Mouse (Mus musculus): ENCODE results near the gene Defa22. TPM values are rescaled to one million over a fixed set of nuclear protein-coding genes. Genes with fewer than 3 reads are reported as not detected.
"Not testable (repeated sequence)": the region's sequence is repeated elsewhere in the genome, so short reads cannot be mapped to it uniquely, and the experiment has no call there.

The Defa22 gene
- total RNA-seq (2012; rRNA removed) (not detected in 2 replicates), total RNA-seq (2014; rRNA removed) (not detected in 2 replicates), polyA plus RNA-seq (2012; ENCODE audit: insufficient read length, low read depth) (not detected in 2 replicates)

DNA sequence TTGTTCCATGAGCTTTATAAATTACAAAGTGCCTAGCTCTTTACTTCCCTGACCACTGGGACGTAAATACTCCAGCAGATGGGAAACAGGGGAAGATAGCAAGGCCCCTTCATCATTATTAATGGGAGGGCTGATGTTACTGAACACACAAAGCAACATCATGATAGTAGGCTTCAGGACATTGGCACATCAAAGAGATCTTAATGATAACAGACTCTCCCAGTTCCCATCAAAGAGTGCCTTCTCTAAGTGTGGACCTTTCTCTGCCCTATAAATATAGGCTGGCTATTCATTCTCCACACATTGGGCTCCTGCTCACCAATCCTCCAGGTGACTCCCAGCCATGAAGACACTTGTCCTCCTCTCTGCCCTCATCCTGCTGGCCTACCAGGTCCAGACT lies at the start of gene Defa22:
Gene Defa22, plus strand, starts transcription at position 301 of the 400 bp plus-strand sequence.
- dilution Hi-C loops (cut with MboI; ENCODE audit: extremely low pct_ligation_motif_present, extremely low pct_unique_long_range_greater_than_20kb, low sequenced_read_pairs); H3K27ac ChIP-seq (ENCODE audit: insufficient read depth, low read depth); in situ Hi-C loops (cut with MboI; ENCODE audit: low pct_ligation_motif_present, low pct_unique_long_range_greater_than_20kb, low sequenced_read_pairs); H3K79me2 ChIP-seq (replicated peaks; ENCODE audit: control insufficient read depth, extremely low read depth, insufficient read depth, poor library complexity, severe bottlenecking); H3K9me3 ChIP-seq (replicated peaks; ENCODE audit: low read length); H3K36me3 ChIP-seq (replicated peaks in 1 of 2; ENCODE audit: control insufficient read depth in 1 of 2, insufficient read depth in 1 of 2, low read length in 1 of 2); H3K9ac ChIP-seq (ENCODE audit: insufficient read depth, low read depth); H3K4me1 ChIP-seq (ENCODE audit: control insufficient read depth in 1 of 2, insufficient read depth in 2 of 2); H3K4me2 ChIP-seq (ENCODE audit: insufficient read depth, low read depth, poor library complexity, severe bottlenecking); H3K4me3 ChIP-seq (replicated peaks in 1 of 3; ENCODE audit: low read depth in 2 of 3, low read length in 2 of 3, poor library complexity in 1 of 3); H3K27me3 ChIP-seq (replicated peaks); DNase-seq (ENCODE audit: extremely low read depth): not testable (repeated sequence)

DNA sequence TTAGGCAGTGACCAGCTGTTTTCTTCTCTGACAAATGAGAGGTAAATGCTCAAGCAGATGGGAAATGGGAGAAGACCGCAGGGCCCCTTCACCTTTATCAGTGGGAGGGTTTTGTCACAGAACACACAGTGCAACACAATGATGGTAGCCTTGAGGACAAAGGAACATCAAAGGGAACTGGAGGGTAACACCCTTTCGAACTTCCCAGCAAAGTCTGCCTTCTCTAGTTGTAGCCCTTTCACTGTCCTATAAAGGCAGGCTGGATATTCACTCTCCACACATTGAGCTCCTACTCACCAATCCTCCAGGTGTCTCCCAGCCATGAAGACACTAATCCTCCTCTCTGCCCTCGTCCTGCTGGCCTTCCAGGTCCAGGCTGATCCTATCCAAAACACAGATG lies 27.7 kb upstream of the Defa22 start, which contains the start of gene Defa30:
Gene Defa30, plus strand, starts transcription at position 301 of the 400 bp plus-strand sequence.
- H3K27me3 ChIP-seq (replicated peaks); H3K27ac ChIP-seq (ENCODE audit: insufficient read depth, low read depth); H3K9me3 ChIP-seq (replicated peaks; ENCODE audit: low read length); DNase-seq (ENCODE audit: extremely low read depth); H3K4me2 ChIP-seq (ENCODE audit: insufficient read depth, low read depth, poor library complexity, severe bottlenecking); H3K4me3 ChIP-seq (replicated peaks in 1 of 3; ENCODE audit: low read depth in 2 of 3, low read length in 2 of 3, poor library complexity in 1 of 3); H3K79me2 ChIP-seq (replicated peaks; ENCODE audit: control insufficient read depth, extremely low read depth, insufficient read depth, poor library complexity, severe bottlenecking); H3K36me3 ChIP-seq (replicated peaks in 1 of 2; ENCODE audit: control insufficient read depth in 1 of 2, insufficient read depth in 1 of 2, low read length in 1 of 2); dilution Hi-C loops (cut with MboI; ENCODE audit: extremely low pct_ligation_motif_present, extremely low pct_unique_long_range_greater_than_20kb, low sequenced_read_pairs); H3K4me1 ChIP-seq (ENCODE audit: control insufficient read depth in 1 of 2, insufficient read depth in 2 of 2); H3K9ac ChIP-seq (ENCODE audit: insufficient read depth, low read depth); in situ Hi-C loops (cut with MboI; ENCODE audit: low pct_ligation_motif_present, low pct_unique_long_range_greater_than_20kb, low sequenced_read_pairs): not testable (repeated sequence)

- H3K27me3 ChIP-seq (replicated peaks); H3K79me2 ChIP-seq (replicated peaks; ENCODE audit: control insufficient read depth, extremely low read depth, insufficient read depth, poor library complexity, severe bottlenecking); H3K4me3 ChIP-seq (replicated peaks in 1 of 3; ENCODE audit: low read depth in 2 of 3, low read length in 2 of 3, poor library complexity in 1 of 3); dilution Hi-C loops (cut with MboI; ENCODE audit: extremely low pct_ligation_motif_present, extremely low pct_unique_long_range_greater_than_20kb, low sequenced_read_pairs); DNase-seq (ENCODE audit: extremely low read depth); H3K4me2 ChIP-seq (ENCODE audit: insufficient read depth, low read depth, poor library complexity, severe bottlenecking); H3K4me1 ChIP-seq (ENCODE audit: control insufficient read depth in 1 of 2, insufficient read depth in 2 of 2); H3K9me3 ChIP-seq (replicated peaks; ENCODE audit: low read length); H3K9ac ChIP-seq (ENCODE audit: insufficient read depth, low read depth); H3K36me3 ChIP-seq (replicated peaks in 1 of 2; ENCODE audit: control insufficient read depth in 1 of 2, insufficient read depth in 1 of 2, low read length in 1 of 2); in situ Hi-C loops (cut with MboI; ENCODE audit: low pct_ligation_motif_present, low pct_unique_long_range_greater_than_20kb, low sequenced_read_pairs); H3K27ac ChIP-seq (ENCODE audit: insufficient read depth, low read depth): not testable (repeated sequence)
These were observed 29.2 kb downstream of the Defa22 start, which contains the start of gene Defa31 for GRCm38 (mm10) chr8:21191314-21191713. TSS of gene Defa31 (plus strand) at chr8:21191614.

DNA sequence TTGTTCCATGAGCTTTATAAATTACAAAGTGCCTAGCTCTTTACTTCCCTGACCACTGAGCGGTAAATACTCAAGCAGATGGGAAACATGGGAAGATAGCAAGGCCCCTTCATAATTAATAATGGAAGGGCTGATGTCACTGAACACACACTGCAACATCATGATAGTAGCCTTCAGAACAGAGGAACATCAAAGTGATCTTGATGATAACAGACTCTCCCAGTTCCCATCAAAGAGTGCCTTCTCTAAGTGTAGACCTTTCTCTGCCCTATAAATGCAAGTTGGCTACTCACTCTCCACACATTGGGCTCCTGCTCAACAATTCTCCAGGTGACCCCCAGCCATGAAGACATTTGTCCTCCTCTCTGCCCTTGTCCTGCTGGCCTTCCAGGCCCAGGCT lies 39.2 kb downstream of the Defa22 start, which contains the start of gene Gm15293:
Gene Gm15293, plus strand, starts transcription at position 301 of the 400 bp plus-strand sequence.
- not testable (repeated sequence) for H3K36me3 ChIP-seq (replicated peaks in 1 of 2; ENCODE audit: control insufficient read depth in 1 of 2, insufficient read depth in 1 of 2, low read length in 1 of 2)

More for the DNA sequence above, 39.2 kb downstream of the Defa22 start, which contains the start of gene Gm15293:
- H3K79me2 ChIP-seq (replicated peaks; ENCODE audit: control insufficient read depth, extremely low read depth, insufficient read depth, poor library complexity, severe bottlenecking); H3K27me3 ChIP-seq (replicated peaks); H3K4me2 ChIP-seq (ENCODE audit: insufficient read depth, low read depth, poor library complexity, severe bottlenecking); in situ Hi-C loops (cut with MboI; ENCODE audit: low pct_ligation_motif_present, low pct_unique_long_range_greater_than_20kb, low sequenced_read_pairs); H3K4me3 ChIP-seq (replicated peaks in 1 of 3; ENCODE audit: low read depth in 2 of 3, low read length in 2 of 3, poor library complexity in 1 of 3); DNase-seq (ENCODE audit: extremely low read depth); dilution Hi-C loops (cut with MboI; ENCODE audit: extremely low pct_ligation_motif_present, extremely low pct_unique_long_range_greater_than_20kb, low sequenced_read_pairs); H3K9ac ChIP-seq (ENCODE audit: insufficient read depth, low read depth); H3K4me1 ChIP-seq (ENCODE audit: control insufficient read depth in 1 of 2, insufficient read depth in 2 of 2); H3K27ac ChIP-seq (ENCODE audit: insufficient read depth, low read depth); H3K9me3 ChIP-seq (replicated peaks; ENCODE audit: low read length): not testable (repeated sequence)

Other genes with a start within 250 kb of the Defa22 start
- not detected in 2 replicates for gene Gm6040, start 240.2 kb upstream of the Defa22 start, total RNA-seq (2012; rRNA removed)
- not detected in 2 replicates for gene Gm6040, start 240.2 kb upstream of the Defa22 start, total RNA-seq (2014; rRNA removed)
- gene Gm6040, start 240.2 kb upstream of the Defa22 start, polyA plus RNA-seq (2012; ENCODE audit: insufficient read length, low read depth), result not detected in 2 replicates
- gene AY761185, start 217.6 kb upstream of the Defa22 start, total RNA-seq (2012; rRNA removed), result not detected in 2 replicates
- gene AY761185, start 217.6 kb upstream of the Defa22 start, total RNA-seq (2014; rRNA removed), result not detected in 2 replicates
- gene AY761185, start 217.6 kb upstream of the Defa22 start, polyA plus RNA-seq (2012; ENCODE audit: insufficient read length, low read depth), result not detected in 2 replicates
- not detected in 2 replicates for gene Defa21, start 136.7 kb upstream of the Defa22 start, total RNA-seq (2012; rRNA removed)
- gene Defa21, start 136.7 kb upstream of the Defa22 start, total RNA-seq (2014; rRNA removed), result not detected in 2 replicates
- gene Defa21, start 136.7 kb upstream of the Defa22 start, polyA plus RNA-seq (2012; ENCODE audit: insufficient read length, low read depth), result not detected in 2 replicates
- not detected in 2 replicates for gene Defa23, start 107.2 kb upstream of the Defa22 start, total RNA-seq (2012; rRNA removed)
- not detected in 2 replicates for gene Defa23, start 107.2 kb upstream of the Defa22 start, total RNA-seq (2014; rRNA removed)
- gene Defa23, start 107.2 kb upstream of the Defa22 start, polyA plus RNA-seq (2012; ENCODE audit: insufficient read length, low read depth), result not detected in 2 replicates
- not detected in 2 replicates for gene Defa35, start 97.2 kb upstream of the Defa22 start, total RNA-seq (2012; rRNA removed)
- not detected in 2 replicates for gene Defa35, start 97.2 kb upstream of the Defa22 start, total RNA-seq (2014; rRNA removed)
- gene Defa35, start 97.2 kb upstream of the Defa22 start, polyA plus RNA-seq (2012; ENCODE audit: insufficient read length, low read depth), result not detected in 2 replicates
- not detected in 2 replicates for gene Defa25, start 77.8 kb upstream of the Defa22 start, total RNA-seq (2012; rRNA removed)
- gene Defa25, start 77.8 kb upstream of the Defa22 start, total RNA-seq (2014; rRNA removed), result not detected in 2 replicates
- gene Defa25, start 77.8 kb upstream of the Defa22 start, polyA plus RNA-seq (2012; ENCODE audit: insufficient read length, low read depth), result not detected in 2 replicates
- not detected in 2 replicates for gene Gm14851, start 66.2 kb upstream of the Defa22 start, total RNA-seq (2012; rRNA removed)
- not detected in 2 replicates for gene Gm14851, start 66.2 kb upstream of the Defa22 start, total RNA-seq (2014; rRNA removed)
- not detected in 2 replicates for gene Gm14851, start 66.2 kb upstream of the Defa22 start, polyA plus RNA-seq (2012; ENCODE audit: insufficient read length, low read depth)
- gene Defa30, start 27.6 kb upstream of the Defa22 start, total RNA-seq (2012; rRNA removed), result not detected in 2 replicates
- not detected in 2 replicates for gene Defa30, start 27.6 kb upstream of the Defa22 start, total RNA-seq (2014; rRNA removed)
- gene Defa30, start 27.6 kb upstream of the Defa22 start, polyA plus RNA-seq (2012; ENCODE audit: insufficient read length, low read depth), result not detected in 2 replicates
- not detected in 2 replicates for gene Defa31, start 29.3 kb downstream of the Defa22 start, total RNA-seq (2012; rRNA removed)
- gene Defa31, start 29.3 kb downstream of the Defa22 start, total RNA-seq (2014; rRNA removed), result not detected in 2 replicates
- gene Defa31, start 29.3 kb downstream of the Defa22 start, polyA plus RNA-seq (2012; ENCODE audit: insufficient read length, low read depth), result not detected in 2 replicates
- not detected in 2 replicates for gene Gm15293, start 39.3 kb downstream of the Defa22 start, total RNA-seq (2012; rRNA removed)
- gene Gm15293, start 39.3 kb downstream of the Defa22 start, total RNA-seq (2014; rRNA removed), result not detected in 2 replicates
- gene Gm15293, start 39.3 kb downstream of the Defa22 start, polyA plus RNA-seq (2012; ENCODE audit: insufficient read length, low read depth), result not detected in 2 replicates
- gene Gm15292, start 87.5 kb downstream of the Defa22 start, total RNA-seq (2012; rRNA removed), result not detected in 2 replicates
- gene Gm15292, start 87.5 kb downstream of the Defa22 start, total RNA-seq (2014; rRNA removed), result not detected in 2 replicates
- gene Gm15292, start 87.5 kb downstream of the Defa22 start, polyA plus RNA-seq (2012; ENCODE audit: insufficient read length, low read depth), result not detected in 2 replicates
- not detected in 2 replicates for gene Defa27, start 153.3 kb downstream of the Defa22 start, total RNA-seq (2012; rRNA removed)
- gene Defa27, start 153.3 kb downstream of the Defa22 start, total RNA-seq (2014; rRNA removed), result not detected in 2 replicates
- gene Defa27, start 153.3 kb downstream of the Defa22 start, polyA plus RNA-seq (2012; ENCODE audit: insufficient read length, low read depth), result not detected in 2 replicates
- gene Defa29, start 164.7 kb downstream of the Defa22 start, total RNA-seq (2012; rRNA removed), result not detected in 2 replicates
- not detected in 2 replicates for gene Defa29, start 164.7 kb downstream of the Defa22 start, total RNA-seq (2014; rRNA removed)
- gene Defa29, start 164.7 kb downstream of the Defa22 start, polyA plus RNA-seq (2012; ENCODE audit: insufficient read length, low read depth), result not detected in 2 replicates
- not detected in 2 replicates for gene Defa2, start 216.2 kb downstream of the Defa22 start, total RNA-seq (2012; rRNA removed)
- gene Defa2, start 216.2 kb downstream of the Defa22 start, total RNA-seq (2014; rRNA removed), result not detected in 2 replicates
- gene Defa2, start 216.2 kb downstream of the Defa22 start, polyA plus RNA-seq (2012; ENCODE audit: insufficient read length, low read depth), result not detected in 2 replicates
- not detected in 2 replicates for gene Defa33, start 229.5 kb downstream of the Defa22 start, total RNA-seq (2012; rRNA removed)
- not detected in 2 replicates for gene Defa33, start 229.5 kb downstream of the Defa22 start, total RNA-seq (2014; rRNA removed)
- not detected in 2 replicates for gene Defa33, start 229.5 kb downstream of the Defa22 start, polyA plus RNA-seq (2012; ENCODE audit: insufficient read length, low read depth)

All from CH12.LX (cell line).